In genomic region chr8:81502982-81503381, GRCm38 (mm10) we compare ENCODE assay signal across 21 mouse cellular contexts.
"Had no signal": no experiment of that assay in that cellular context is flagged by ENCODE, and none has a peak within 500 bp of the region (broad histone marks: within the 10 kb centered on the region; RNA-seq: fewer than 3 reads in every experiment).

No protein-coding gene starts in this region.

- ATAC-seq: forebrain, embryonic 13.5 days; forebrain, embryonic 14.5 days; forebrain, embryonic 15.5 days; forebrain, embryonic 16.5 days; forebrain, postnatal 0 days had no signal

- DNase-seq: cerebellum, adult 8-10 months; cerebellum, adult 9-10 months; cerebellum, adult 9-11 months; cerebellum, postnatal 10 days; cerebellum, postnatal 14 days; cerebellum, postnatal 25 days; cerebellum, postnatal 36 days; embryo, embryonic 11 days; forebrain, postnatal 0 days; gastrocnemius, adult 2 months; gastrocnemius, postnatal 10 days; gastrocnemius, postnatal 14 days; gastrocnemius, postnatal 25 days; gastrocnemius, postnatal 36 days; heart, adult 11 months; heart, adult 18-20 months; heart, adult 2 months had no signal
